Mouse (Mus musculus): Measurements from ENCODE around the gene Cenpe. TPM values are rescaled to one million over a fixed set of nuclear protein-coding genes. Genes with fewer than 3 reads are reported as not detected.

Cenpe gene
- polyA plus RNA-seq, 1 experiment from 2014 or later = 14.9 TPM

- H3K36me3 ChIP-seq = peaks cover 44% of the 10 kb centered on the region
- ATAC-seq = no peak
Measured at GRCm38 (mm10) chr3:135249104-135249503, 36.8 kb downstream of the Cenpe start.

GRCm38 (mm10) chr3:135251825-135252224 is 39.5 kb downstream of the Cenpe start:
- no peak overlapping the region for H3K4me2 ChIP-seq (replicated peaks)
- H3K27me3 ChIP-seq = no peaks in the 10 kb centered on the region
- ATAC-seq = no peak
- no peak overlapping the region for H3K4me3 ChIP-seq (replicated peaks)
- H3K9me3 ChIP-seq = no peaks in the 10 kb centered on the region
- peaks cover 49% of the 10 kb centered on the region for H3K36me3 ChIP-seq
- no peak overlapping the region for H3K9ac ChIP-seq (replicated peaks)
- WGBS = 91% methylated on average over 6 of the region's 6 CpGs
- no peaks in the 10 kb centered on the region for H3K4me1 ChIP-seq (replicated peaks)
- no peak overlapping the region for H3K27ac ChIP-seq

More at GRCm38 (mm10) chr3:135249104-135249503, 36.8 kb downstream of the Cenpe start:
- Histone ChIP-seq H3K4me3 (replicated peaks) (no peak overlapping the region), H3K9me3 (no peaks in the 10 kb centered on the region), H3K27ac (no peak overlapping the region), H3K9ac (replicated peaks) (no peak overlapping the region), H3K4me2 (replicated peaks) (no peak overlapping the region), H3K27me3 (no peaks in the 10 kb centered on the region), H3K4me1 (replicated peaks) (no peaks in the 10 kb centered on the region)
- 83% methylated on average over 6 of the region's 6 CpGs for WGBS

- ATAC-seq = no peak
- Histone ChIP-seq H3K4me2 (replicated peaks) (no peak overlapping the region), H3K9ac (replicated peaks) (no peak overlapping the region), H3K4me1 (replicated peaks) (no peaks in the 10 kb centered on the region), H3K36me3 (peaks cover 57% of the 10 kb centered on the region), H3K27ac (no peak overlapping the region), H3K27me3 (no peaks in the 10 kb centered on the region), H3K9me3 (no peaks in the 10 kb centered on the region), H3K4me3 (replicated peaks) (no peak overlapping the region)
Measured at GRCm38 (mm10) chr3:135254784-135255183, 42.4 kb downstream of the Cenpe start.

GRCm38 (mm10) chr3:135258919-135259318 is 46.6 kb downstream of the Cenpe start:
- peaks cover 68% of the 10 kb centered on the region for H3K36me3 ChIP-seq

GRCm38 (mm10) chr3:135260233-135260632 is 47.9 kb downstream of the Cenpe start:
- Histone ChIP-seq H3K36me3 (peaks cover 75% of the 10 kb centered on the region), H3K27ac (no peak overlapping the region), H3K4me2 (replicated peaks) (no peak overlapping the region), H3K4me3 (replicated peaks) (no peak overlapping the region), H3K27me3 (no peaks in the 10 kb centered on the region), H3K9me3 (no peaks in the 10 kb centered on the region), H3K4me1 (replicated peaks) (no peaks in the 10 kb centered on the region), H3K9ac (replicated peaks) (no peak overlapping the region)
- WGBS = 93% methylated on average over 7 of the region's 7 CpGs
- ATAC-seq = no peak

More at GRCm38 (mm10) chr3:135258919-135259318, 46.6 kb downstream of the Cenpe start:
- H3K4me1 ChIP-seq (replicated peaks) = no peaks in the 10 kb centered on the region
- H3K4me3 ChIP-seq (replicated peaks) = no peak overlapping the region
- H3K27me3 ChIP-seq = no peaks in the 10 kb centered on the region
- 81% methylated on average over 10 of the region's 10 CpGs for WGBS
- H3K9me3 ChIP-seq = no peaks in the 10 kb centered on the region
- H3K4me2 ChIP-seq (replicated peaks) = no peak overlapping the region
- H3K9ac ChIP-seq (replicated peaks) = no peak overlapping the region
- no peak overlapping the region for H3K27ac ChIP-seq
- no peak for ATAC-seq

- Histone ChIP-seq H3K27me3 (no peaks in the 10 kb centered on the region), H3K4me1 (replicated peaks) (no peaks in the 10 kb centered on the region), H3K9ac (replicated peaks) (no peak overlapping the region), H3K4me3 (replicated peaks) (no peak overlapping the region), H3K36me3 (peaks cover 46% of the 10 kb centered on the region), H3K27ac (no peak overlapping the region), H3K9me3 (no peaks in the 10 kb centered on the region), H3K4me2 (replicated peaks) (no peak overlapping the region)
- no peak for ATAC-seq
- 94% methylated on average over 5 of the region's 5 CpGs for WGBS
Measured at GRCm38 (mm10) chr3:135268616-135269015, 56.3 kb downstream of the Cenpe start.

GRCm38 (mm10) chr3:135269391-135269990 is 57.2 kb downstream of the Cenpe start:
- Histone ChIP-seq H3K27me3 (no peaks in the 10 kb centered on the region), H3K9me3 (no peaks in the 10 kb centered on the region), H3K27ac (no peak overlapping the region), H3K9ac (replicated peaks) (no peak overlapping the region), H3K36me3 (peaks cover 44% of the 10 kb centered on the region), H3K4me1 (replicated peaks) (no peaks in the 10 kb centered on the region), H3K4me3 (replicated peaks) (no peak overlapping the region), H3K4me2 (replicated peaks) (no peak overlapping the region)
- no peak for ATAC-seq
- 95% methylated on average over 10 of the region's 10 CpGs for WGBS

- no peaks in the 10 kb centered on the region for H3K9me3 ChIP-seq
- WGBS = 86% methylated on average over 12 of the region's 12 CpGs
- peaks cover 36% of the 10 kb centered on the region for H3K36me3 ChIP-seq
- no peaks in the 10 kb centered on the region for H3K4me1 ChIP-seq (replicated peaks)
- H3K9ac ChIP-seq (replicated peaks) = no peak overlapping the region
- H3K27me3 ChIP-seq = no peaks in the 10 kb centered on the region
- no peak overlapping the region for H3K4me3 ChIP-seq (replicated peaks)
- no peak for ATAC-seq
- no peak overlapping the region for H3K27ac ChIP-seq
- H3K4me2 ChIP-seq (replicated peaks) = no peak overlapping the region
Measured at GRCm38 (mm10) chr3:135272627-135273026, 60.3 kb downstream of the Cenpe start.

GRCm38 (mm10) chr3:135273047-135273446 is 60.7 kb downstream of the Cenpe start:
- no peak for ATAC-seq
- Histone ChIP-seq H3K4me1 (replicated peaks) (no peaks in the 10 kb centered on the region), H3K9me3 (no peaks in the 10 kb centered on the region), H3K36me3 (peaks cover 36% of the 10 kb centered on the region), H3K27me3 (no peaks in the 10 kb centered on the region), H3K4me3 (replicated peaks) (no peak overlapping the region), H3K27ac (no peak overlapping the region), H3K4me2 (replicated peaks) (no peak overlapping the region), H3K9ac (replicated peaks) (no peak overlapping the region)
- 92% methylated on average over 13 of the region's 13 CpGs for WGBS

GRCm38 (mm10) chr3:135280160-135280559 is 67.8 kb downstream of the Cenpe start:
- H3K4me1 ChIP-seq (replicated peaks) = peaks cover 3% of the 10 kb centered on the region; the same call in 1 of the 2 replicates
- 0 out of 2 replicates have a peak, but pooled peaks cover 3% of the 10 kb centered on the region for H3K9me3 ChIP-seq
- H3K4me3 ChIP-seq (replicated peaks) = no peak overlapping the region
- peak overlapping the region; percentile 7; the same call in 1 of the 2 replicates for H3K9ac ChIP-seq (replicated peaks)
- no peaks in the 10 kb centered on the region for H3K27me3 ChIP-seq
- H3K36me3 ChIP-seq = no peaks in the 10 kb centered on the region
- H3K27ac ChIP-seq = no peak overlapping the region
- H3K4me2 ChIP-seq (replicated peaks) = no peak overlapping the region
- 75% methylated on average over 4 of the region's 4 CpGs for WGBS
- ATAC-seq = peak; percentile 15; the same call in 1 of the 2 replicates

GRCm38 (mm10) chr3:135280669-135281415 is 68.5 kb downstream of the Cenpe start, which contains the start of gene Bdh2:
Gene Bdh2, plus strand, starts transcription at chr3:135281221.
- ATAC-seq = peak; percentile 88
- WGBS = 25% methylated on average over 14 of the region's 14 CpGs
- Histone ChIP-seq H3K9ac (replicated peaks) (peak within 1 kb of the TSS; percentile 39; the same call in 1 of the 2 replicates), H3K4me2 (replicated peaks) (peak within 1 kb of the TSS; percentile 20; the same call in 1 of the 2 replicates), H3K27ac (peak within 1 kb of the TSS; percentile 58; the same call in 1 of the 2 replicates), H3K4me1 (replicated peaks) (peaks cover 3% of the 10 kb centered on the region; the same call in 1 of the 2 replicates), H3K4me3 (replicated peaks) (no peak within 1 kb of the TSS), H3K36me3 (no peaks in the 10 kb centered on the region), H3K9me3 (0 out of 2 replicates have a peak, but pooled peaks cover 3% of the 10 kb centered on the region), H3K27me3 (no peaks in the 10 kb centered on the region)

GRCm38 (mm10) chr3:135281701-135282100 is 69.4 kb downstream of the Cenpe start:
- WGBS = 82% methylated on average over 8 of the region's 8 CpGs
- H3K9me3 ChIP-seq = 0 out of 2 replicates have a peak, but pooled peaks cover 3% of the 10 kb centered on the region
- ATAC-seq = no peak
- H3K9ac ChIP-seq (replicated peaks) = no peak overlapping the region
- H3K4me2 ChIP-seq (replicated peaks) = no peak overlapping the region
- peaks cover 3% of the 10 kb centered on the region; the same call in 1 of the 2 replicates for H3K4me1 ChIP-seq (replicated peaks)
- H3K4me3 ChIP-seq (replicated peaks) = no peak overlapping the region
- H3K36me3 ChIP-seq = no peaks in the 10 kb centered on the region
- no peaks in the 10 kb centered on the region for H3K27me3 ChIP-seq
- H3K27ac ChIP-seq = no peak overlapping the region
